Mouse (Mus musculus): ENCODE measurements around the gene Tmem203. TPM values are rescaled to one million over a fixed set of nuclear protein-coding genes. Genes with fewer than 3 reads are reported as not detected.
A peak's percentile ranks its signal among the peaks of the same experiment; 100 is the strongest.

Tmem203 gene
- total RNA-seq, 1 experiment = 20.2 TPM

DNA sequence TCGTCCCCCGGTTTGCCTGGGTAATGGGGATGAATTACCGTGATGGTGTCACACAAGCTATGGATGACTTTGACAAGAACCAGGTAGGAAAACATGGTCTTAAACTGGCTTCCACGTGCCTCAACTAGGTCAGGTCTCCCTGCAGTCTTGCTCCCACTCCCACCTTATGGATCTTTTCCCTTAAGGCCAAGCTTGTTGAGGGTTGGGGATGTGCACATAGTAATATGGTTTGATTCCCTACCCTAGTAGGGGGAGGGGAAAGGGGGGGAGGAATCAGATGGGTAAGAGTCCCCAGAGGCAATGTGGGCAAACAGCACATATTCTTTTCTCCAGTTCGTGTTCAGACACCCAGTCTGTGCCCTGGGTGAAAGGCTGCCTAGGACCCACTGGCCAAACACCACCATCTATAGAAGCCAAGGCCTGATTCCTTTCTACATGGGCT, 33.9 kb upstream of the Tmem203 start:
- H3K27ac ChIP-seq (ENCODE audit: insufficient read depth, low read depth, low read length, poor library complexity, severe bottlenecking) = no peak overlapping the region
- H3K9ac ChIP-seq (ENCODE audit: insufficient read depth, low read depth, low read length, poor library complexity, severe bottlenecking) = no peak overlapping the region
- TF ChIP-seq HCFC1 (IDR thresholded peaks at IDR 0.05; ENCODE audit: borderline replicate concordance, insufficient read depth, low read length) (no peak), MAFK (IDR thresholded peaks at IDR 0.05; ENCODE audit: insufficient read depth, low read depth, low read length) (no peak), CHD2 (IDR thresholded peaks at IDR 0.05; ENCODE audit: low read depth, low read length) (0 out of 2 replicates have a peak, but pooled peaks have one; percentile 19), ZNF384 (IDR thresholded peaks at IDR 0.05; ENCODE audit: low read depth, low read length) (no peak)
- no peak for DNase-seq (ENCODE audit: low read depth, low spot score)
- peaks cover 25% of the 10 kb centered on the region for H3K36me3 ChIP-seq (ENCODE audit: control insufficient read depth, insufficient read depth, low read length, poor library complexity, severe bottlenecking)
- no peak overlapping the region for H3K4me3 ChIP-seq (ENCODE audit: insufficient read depth in 1 of 2, low read depth in 1 of 2, low read length in 2 of 2, poor library complexity in 1 of 2, severe bottlenecking in 1 of 2)
- H3K4me1 ChIP-seq (ENCODE audit: control insufficient read depth in 2 of 2, insufficient read depth in 2 of 2, low read length in 2 of 2, poor library complexity in 1 of 2) = peaks cover 3 to 11% of the 10 kb centered on the region in 2 experiments; a peak in 1 of 4 replicates
- no peaks in the 10 kb centered on the region for H3K9me3 ChIP-seq (ENCODE audit: control insufficient read depth, insufficient read depth, low read depth, low read length)
- in situ Hi-C loops (cut with MboI; ENCODE audit: low sequenced_read_pairs in 2 of 2, unreplicated experiment in 2 of 2) = no loop called here

DNA sequence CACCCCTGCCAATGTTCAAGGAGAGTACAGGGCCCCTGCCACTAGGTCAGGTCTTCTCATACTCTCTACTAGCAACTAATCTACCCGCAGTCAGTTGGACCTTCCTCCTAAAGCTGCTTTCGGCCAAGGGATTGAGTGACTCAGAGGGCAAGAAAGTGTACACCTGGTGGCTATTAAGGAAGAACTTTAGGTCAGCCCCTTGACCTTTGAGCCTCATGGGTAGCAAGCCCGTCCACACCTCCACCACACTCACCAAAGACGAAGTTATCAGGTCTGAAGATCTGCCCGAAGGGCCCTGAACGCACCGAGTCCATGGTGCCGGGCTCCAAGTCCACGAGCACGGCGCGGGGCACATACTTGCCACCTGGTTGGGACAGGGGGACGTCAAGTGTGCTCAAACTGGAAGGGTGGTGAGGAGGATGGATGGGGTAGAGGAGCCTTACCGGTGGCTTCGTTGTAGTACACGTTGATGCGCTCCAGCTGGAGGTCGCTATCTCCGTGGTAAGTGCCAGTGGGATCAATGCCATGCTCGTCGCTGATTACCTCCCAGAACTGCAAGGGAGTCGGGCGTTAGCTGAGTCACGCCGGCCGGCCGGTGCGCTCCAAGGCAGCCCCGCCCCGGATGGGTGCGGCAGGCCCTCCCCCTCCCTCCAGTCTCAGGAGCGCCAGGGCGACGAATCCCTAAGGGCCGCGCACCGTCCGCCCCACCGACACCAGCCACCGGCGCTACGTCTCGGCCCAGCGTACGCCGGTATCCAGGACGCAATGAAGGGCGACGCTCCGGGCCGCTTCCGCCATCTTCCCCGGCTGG, 31.4 kb upstream of the Tmem203 start:
- in situ Hi-C loops (cut with MboI; ENCODE audit: low sequenced_read_pairs in 2 of 2, unreplicated experiment in 2 of 2) = no loop called here
- peak overlapping the region; percentile 98 for H3K27ac ChIP-seq (ENCODE audit: insufficient read depth, low read depth, low read length, poor library complexity, severe bottlenecking)
- peaks cover 6 to 19% of the 10 kb centered on the region in 2 experiments; a peak in 3 of 4 replicates for H3K4me1 ChIP-seq (ENCODE audit: control insufficient read depth in 2 of 2, insufficient read depth in 2 of 2, low read length in 2 of 2, poor library complexity in 1 of 2)
- H3K4me3 ChIP-seq (ENCODE audit: insufficient read depth in 1 of 2, low read depth in 1 of 2, low read length in 2 of 2, poor library complexity in 1 of 2, severe bottlenecking in 1 of 2) = peak overlapping the region; percentile 87 to 98
- peak overlapping the region; percentile 99 for H3K9ac ChIP-seq (ENCODE audit: insufficient read depth, low read depth, low read length, poor library complexity, severe bottlenecking)
- DNase-seq (ENCODE audit: low read depth, low spot score) = peak; percentile 65
- TF ChIP-seq MAFK (IDR thresholded peaks at IDR 0.05; ENCODE audit: insufficient read depth, low read depth, low read length) (peak; percentile 82; the same call in 1 of the 2 replicates), HCFC1 (IDR thresholded peaks at IDR 0.05; ENCODE audit: borderline replicate concordance, insufficient read depth, low read length) (no peak; the same call in 1 of the 2 replicates), ZNF384 (IDR thresholded peaks at IDR 0.05; ENCODE audit: low read depth, low read length) (no peak), CHD2 (IDR thresholded peaks at IDR 0.05; ENCODE audit: low read depth, low read length) (no peak), ZC3H11A (IDR thresholded peaks at IDR 0.05; ENCODE audit: borderline replicate concordance, low read depth, low read length) (no peak)
- peaks cover 25% of the 10 kb centered on the region for H3K36me3 ChIP-seq (ENCODE audit: control insufficient read depth, insufficient read depth, low read length, poor library complexity, severe bottlenecking)
- no peaks in the 10 kb centered on the region for H3K9me3 ChIP-seq (ENCODE audit: control insufficient read depth, insufficient read depth, low read depth, low read length)

GRCm38 (mm10) chr2:25224492-25224765, 30.8 kb upstream of the Tmem203 start, which contains the start of gene Tubb4b:
Tubb4b (minus strand) TSS chr2:25224702.
- Histone ChIP-seq H3K4me1 (ENCODE audit: control insufficient read depth in 2 of 2, insufficient read depth in 2 of 2, low read length in 2 of 2, poor library complexity in 1 of 2) (peaks cover 6 to 21% of the 10 kb centered on the region in 2 experiments; a peak in 3 of 4 replicates), H3K9me3 (ENCODE audit: control insufficient read depth, insufficient read depth, low read depth, low read length) (no peaks in the 10 kb centered on the region), H3K27ac (ENCODE audit: insufficient read depth, low read depth, low read length, poor library complexity, severe bottlenecking) (peak within 1 kb of the TSS; percentile 98), H3K9ac (ENCODE audit: insufficient read depth, low read depth, low read length, poor library complexity, severe bottlenecking) (peak within 1 kb of the TSS; percentile 99), H3K4me3 (ENCODE audit: insufficient read depth in 1 of 2, low read depth in 1 of 2, low read length in 2 of 2, poor library complexity in 1 of 2, severe bottlenecking in 1 of 2) (peak within 1 kb of the TSS; percentile 88 to 98), H3K36me3 (ENCODE audit: control insufficient read depth, insufficient read depth, low read length, poor library complexity, severe bottlenecking) (peaks cover 25% of the 10 kb centered on the region)
- DNase-seq (ENCODE audit: low read depth, low spot score) = no peak
- in situ Hi-C loops (cut with MboI; ENCODE audit: low sequenced_read_pairs in 2 of 2, unreplicated experiment in 2 of 2) = no loop called here
- TF ChIP-seq ZNF384 (IDR thresholded peaks at IDR 0.05; ENCODE audit: low read depth, low read length) (no peak), ZC3H11A (IDR thresholded peaks at IDR 0.05; ENCODE audit: borderline replicate concordance, low read depth, low read length) (no peak), CHD2 (IDR thresholded peaks at IDR 0.05; ENCODE audit: low read depth, low read length) (no peak; the same call in 1 of the 2 replicates), HCFC1 (IDR thresholded peaks at IDR 0.05; ENCODE audit: borderline replicate concordance, insufficient read depth, low read length) (0 out of 2 replicates have a peak, but pooled peaks have one; percentile 29), MAFK (IDR thresholded peaks at IDR 0.05; ENCODE audit: insufficient read depth, low read depth, low read length) (no peak)

- Histone ChIP-seq H3K4me3 (ENCODE audit: insufficient read depth in 1 of 2, low read depth in 1 of 2, low read length in 2 of 2, poor library complexity in 1 of 2, severe bottlenecking in 1 of 2) (peak overlapping the region; percentile 68 to 88), H3K9ac (ENCODE audit: insufficient read depth, low read depth, low read length, poor library complexity, severe bottlenecking) (peak overlapping the region; percentile 76), H3K27ac (ENCODE audit: insufficient read depth, low read depth, low read length, poor library complexity, severe bottlenecking) (peak overlapping the region; percentile 93), H3K36me3 (ENCODE audit: control insufficient read depth, insufficient read depth, low read length, poor library complexity, severe bottlenecking) (peaks cover 25% of the 10 kb centered on the region), H3K4me1 (ENCODE audit: control insufficient read depth in 2 of 2, insufficient read depth in 2 of 2, low read length in 2 of 2, poor library complexity in 1 of 2) (peaks cover 6 to 21% of the 10 kb centered on the region in 2 experiments; a peak in 3 of 4 replicates), H3K9me3 (ENCODE audit: control insufficient read depth, insufficient read depth, low read depth, low read length) (no peaks in the 10 kb centered on the region)
- in situ Hi-C loops (cut with MboI; ENCODE audit: low sequenced_read_pairs in 2 of 2, unreplicated experiment in 2 of 2) = no loop called here
- DNase-seq (ENCODE audit: low read depth, low spot score) = peak; percentile 98
- TF ChIP-seq MAFK (IDR thresholded peaks at IDR 0.05; ENCODE audit: insufficient read depth, low read depth, low read length) (no peak), CHD2 (IDR thresholded peaks at IDR 0.05; ENCODE audit: low read depth, low read length) (peak; percentile 94), HCFC1 (IDR thresholded peaks at IDR 0.05; ENCODE audit: borderline replicate concordance, insufficient read depth, low read length) (peak; percentile 55; the same call in 1 of the 2 replicates)
Measured at GRCm38 (mm10) chr2:25224766-25225752, 30.2 kb upstream of the Tmem203 start.

Measured in ES-E14 (cell line).